Comparison of ENCODE assay signal across 19 mouse cellular contexts in the genomic region with DNA sequence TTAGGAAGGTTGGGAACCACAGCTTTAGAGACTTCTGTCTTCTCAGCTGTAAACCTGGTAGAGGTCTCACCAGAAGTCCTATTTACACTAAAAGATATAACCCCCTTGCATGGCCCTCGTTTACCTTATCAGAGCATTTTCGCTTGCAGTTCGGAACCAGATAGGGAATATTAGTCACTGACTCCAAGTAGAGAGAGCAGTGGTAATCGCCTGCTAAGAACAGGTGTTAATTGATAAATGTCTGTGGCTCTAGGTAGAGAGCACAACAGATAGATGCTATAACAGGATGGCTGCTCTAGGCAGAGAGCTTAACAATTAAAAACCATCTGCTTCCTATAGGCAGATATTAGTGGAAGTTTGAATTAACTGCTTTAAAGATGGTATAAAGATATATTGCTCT.
"Had no signal": no experiment of that assay in that cellular context is flagged by ENCODE, and none has a peak within 500 bp of the region (broad histone marks: within the 10 kb centered on the region; RNA-seq: fewer than 3 reads in every experiment).

No protein-coding gene starts in this region.

- H3K4me3 ChIP-seq: midbrain, embryonic 10.5 days; midbrain, embryonic 12.5 days; myocyte; neural tube, embryonic 13.5 days; neural tube, embryonic 15.5 days had no signal

- H3K9me3 ChIP-seq: midbrain, embryonic 10.5 days; midbrain, embryonic 12.5 days; neural tube, embryonic 13.5 days; neural tube, embryonic 15.5 days had no signal

- H3K9ac ChIP-seq: lung, embryonic 14.5 days; midbrain, embryonic 12.5 days; neural tube, embryonic 13.5 days; neural tube, embryonic 15.5 days had no signal

- H3K4me2 ChIP-seq: lung, embryonic 14.5 days; midbrain, embryonic 12.5 days; neural tube, embryonic 13.5 days; neural tube, embryonic 15.5 days had no signal

- ATAC-seq: midbrain, embryonic 16.5 days had no signal

- H3K27me3 ChIP-seq: midbrain, embryonic 12.5 days; neural tube, embryonic 13.5 days; neural tube, embryonic 15.5 days had no signal

- H3K27ac ChIP-seq: midbrain, embryonic 10.5 days; midbrain, embryonic 12.5 days; neural tube, embryonic 13.5 days; neural tube, embryonic 15.5 days had no signal

- H3K4me1 ChIP-seq: midbrain, embryonic 10.5 days; midbrain, embryonic 12.5 days; neural tube, embryonic 13.5 days; neural tube, embryonic 15.5 days had no signal

- DNase-seq: lung, adult 18-20 months; lung, embryonic 14.5 days; lung, postnatal 10 days; lung, postnatal 4 days; midbrain, embryonic 14.5 days; retina, postnatal 1 day; right cerebral cortex, adult 18-20 months; right cerebral cortex, postnatal 25 days; right cerebral cortex, postnatal 4 days; spleen, adult 18-20 months; thymus, adult 18-20 months; thymus, postnatal 14 days; thymus, postnatal 36 days had no signal
